Mouse (Mus musculus): ENCODE measurements around the gene Ldlr.

DNA sequence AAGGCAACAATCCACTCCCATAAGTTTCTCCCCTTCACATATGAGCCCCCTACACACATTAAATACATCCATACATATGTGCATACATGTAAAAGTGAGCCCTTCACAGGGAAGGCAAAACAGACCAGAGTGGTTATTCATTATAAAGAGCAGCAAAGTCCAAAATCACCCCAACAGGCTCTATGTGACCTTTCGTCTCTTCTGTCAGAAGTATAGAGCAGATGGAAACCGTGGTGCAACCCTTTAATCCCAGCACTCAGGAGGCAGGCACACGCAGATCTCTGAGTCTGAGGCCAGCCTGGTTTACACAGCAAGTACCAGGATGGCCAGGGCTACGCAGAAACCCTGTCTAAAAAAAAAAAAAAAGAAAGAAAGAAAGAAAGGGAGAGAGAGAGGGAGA, 17.2 kb upstream of the Ldlr start:
- TF ChIP-seq GATA1 (IDR thresholded peaks at IDR 0.05; ENCODE audit: low read depth, low read length) (no peak), CTCF (IDR thresholded peaks at IDR 0.05 in 2 of 3, conservative IDR thresholded peaks at IDR 0.05 in 1 of 3; ENCODE audit: control insufficient read depth in 1 of 3, insufficient read depth in 1 of 3, low read depth in 2 of 3, low read length in 3 of 3, poor library complexity in 1 of 3, severe bottlenecking in 1 of 3) (no peak), ETS1 (IDR thresholded peaks at IDR 0.05; ENCODE audit: low read depth, low read length) (no peak), EP300 (IDR thresholded peaks at IDR 0.05; ENCODE audit: low read depth in 1 of 2, low read length in 2 of 2) (no peak), NELFE (IDR thresholded peaks at IDR 0.05; ENCODE audit: low read depth, low read length) (no peak), CHD2 (IDR thresholded peaks at IDR 0.05; ENCODE audit: low read length) (no peak)

All from MEL (cell line).